Mouse (Mus musculus) midbrain, embryonic 11.5 days (tissue): Measurements from ENCODE around the gene Tle3. TPM values are rescaled to one million over a fixed set of nuclear protein-coding genes. Genes with fewer than 3 reads are reported as not detected.
A peak's percentile ranks its signal among the peaks of the same experiment; 100 is the strongest.

Experiments
- ATAC-seq: fragments of 200-750 bp; cut with Nextera tagmentation; 2 replicates; pipeline ENCODE4 v1.8.0; 2017; ENCODE audit warnings: moderate TSS enrichment, moderate library complexity; ENCODE audit not compliant: low FRiP score
- DNase-seq: peaks from one replicate; pipeline ENCODE4 v3.0.0; 2015; ENCODE audit warnings: low spot score; ENCODE audit errors: missing footprints
- H3K27ac ChIP-seq: fragments of 300-500 bp; sonication (generic); 2 replicates; pipeline ENCODE4 v1.5.1; 2014; ENCODE audit warnings: low read depth, low read length
- H3K27me3 ChIP-seq: fragments of 300-500 bp; sonication (generic); 2 replicates; pipeline ENCODE4 v1.6.1; 2014; ENCODE audit warnings: mild to moderate bottlenecking, low read length, moderate library complexity, mixed read lengths; ENCODE audit not compliant: control insufficient read depth, insufficient read depth
- H3K36me3 ChIP-seq: fragments of 300-500 bp; sonication (generic); 2 replicates; pipeline ENCODE4 v1.6.1; 2014; ENCODE audit warnings: mild to moderate bottlenecking, low read length, moderate library complexity, mixed read lengths; ENCODE audit not compliant: control insufficient read depth, insufficient read depth
- H3K4me1 ChIP-seq: fragments of 300-500 bp; sonication (generic); 2 replicates; pipeline ENCODE4 v1.6.1; 2014; ENCODE audit warnings: low read length; ENCODE audit not compliant: control insufficient read depth, insufficient read depth
- H3K4me2 ChIP-seq: fragments of 300-500 bp; sonication (generic); 2 replicates; pipeline ENCODE4 v1.6.1; 2014; ENCODE audit warnings: mild to moderate bottlenecking, moderate library complexity
- H3K4me3 ChIP-seq: fragments of 300-500 bp; sonication (generic); 2 replicates; pipeline ENCODE4 v1.5.1; 2014; ENCODE audit warnings: low read depth, low read length
- H3K9ac ChIP-seq: fragments of 300-500 bp; sonication (generic); 2 replicates; pipeline ENCODE4 v1.6.1; 2014; ENCODE audit warnings: low read length
- H3K9me3 ChIP-seq: fragments of 300-500 bp; sonication (generic); 2 replicates; pipeline ENCODE4 v1.6.1; 2016; ENCODE audit warnings: low read length; ENCODE audit not compliant: control insufficient read depth
- WGBS: fragments of 180-500 bp; shearing (Covaris S2); extraction: QIAGEN DNeasy Blood & Tissue Kit; methylation state at CpG from one replicate; pipeline ENCODE4 v1.1.7; 2014; 5-methylcytosine and 5-hydroxymethylcytosine counted together
- polyA plus RNA-seq: library from polyadenylated mRNA; unstranded; fragments of >200 nt; fragmentation: Nextera tagmentation; extraction: Ambion mirVana; gene quantifications from 2 replicates; pipeline ENCODE4 v1.2.1, GENCODE M21; 2014

Tle3 gene
- polyA plus RNA-seq, 1 experiment from 2014 or later = 38.2 TPM

DNA sequence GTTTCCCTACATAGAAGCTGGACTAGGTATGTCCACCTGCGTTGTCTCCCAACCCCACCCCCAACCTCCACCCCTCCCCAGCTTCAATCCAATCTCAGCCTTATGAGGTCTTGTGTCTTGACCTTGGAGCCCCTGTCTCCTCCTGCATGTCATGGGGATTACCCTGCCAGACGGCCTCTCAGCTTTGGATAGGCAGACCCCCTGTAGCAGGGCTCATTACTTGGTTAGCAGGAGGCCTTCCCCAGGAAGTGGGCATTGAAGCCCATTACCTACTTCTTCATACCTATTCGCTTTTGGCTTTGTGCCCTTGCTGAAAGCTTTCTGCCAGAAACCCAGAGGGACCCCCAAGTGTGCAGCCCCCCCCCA lies 32.4 kb downstream of the Tle3 start:
- H3K4me2 ChIP-seq = peak overlapping the region; percentile 14; the same call in 1 of the 2 replicates
- H3K36me3 ChIP-seq = peaks cover 48% of the 10 kb centered on the region
- H3K27ac ChIP-seq = peak overlapping the region; percentile 60
- peaks cover 62% of the 10 kb centered on the region for H3K4me1 ChIP-seq
- no peak overlapping the region for H3K9ac ChIP-seq
- H3K27me3 ChIP-seq = no peaks in the 10 kb centered on the region
- ATAC-seq = peak; percentile 30
- no peak for DNase-seq
- 25% methylated on average over 3 of the region's 3 CpGs for WGBS
- H3K9me3 ChIP-seq = no peaks in the 10 kb centered on the region
- no peak overlapping the region for H3K4me3 ChIP-seq

DNA sequence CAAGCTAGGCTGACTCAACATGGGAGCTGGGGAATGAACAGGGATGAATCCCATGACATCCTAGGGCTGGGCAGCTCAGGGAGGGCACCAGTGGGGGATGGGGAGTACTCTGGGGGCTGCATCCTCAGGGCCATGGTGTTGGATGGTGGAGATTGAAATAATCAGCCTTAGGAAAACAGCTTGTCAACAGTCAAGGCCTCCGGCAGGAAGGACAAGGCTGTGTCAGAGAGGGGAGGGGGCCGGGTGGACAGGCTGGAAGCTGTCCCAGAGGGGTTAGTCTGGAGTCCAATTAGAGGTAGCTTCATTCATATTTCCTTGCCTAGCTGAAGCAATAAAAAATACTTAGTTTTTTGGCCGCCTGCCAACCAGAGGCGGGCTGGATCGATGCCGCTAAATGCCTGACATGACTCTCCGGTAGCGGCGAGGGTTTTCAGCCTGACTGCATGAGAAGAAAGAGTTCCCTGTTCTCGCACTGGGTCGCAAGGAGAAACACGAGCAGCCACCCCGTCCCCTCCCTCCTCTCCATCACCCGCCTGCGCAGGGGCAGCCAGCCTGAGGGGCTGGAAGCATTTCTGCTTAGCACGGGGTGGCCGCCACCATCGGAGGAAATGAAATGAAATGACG lies 32.9 kb downstream of the Tle3 start:
- ATAC-seq (peak; percentile 75), DNase-seq (peak; percentile 94)
- H3K36me3 ChIP-seq = peaks cover 54% of the 10 kb centered on the region
- peak overlapping the region; percentile 14; the same call in 1 of the 2 replicates for H3K4me2 ChIP-seq
- peaks cover 61% of the 10 kb centered on the region for H3K4me1 ChIP-seq
- H3K27me3 ChIP-seq = no peaks in the 10 kb centered on the region
- H3K4me3 ChIP-seq = no peak overlapping the region
- peak overlapping the region; percentile 60 for H3K27ac ChIP-seq
- H3K9me3 ChIP-seq = no peaks in the 10 kb centered on the region
- 22% methylated on average over 19 of the region's 19 CpGs for WGBS
- no peak overlapping the region for H3K9ac ChIP-seq

GRCm38 (mm10) chr9:61406343-61406742 lies 34.2 kb downstream of the Tle3 start:
- no peak overlapping the region for H3K4me3 ChIP-seq
- H3K27me3 ChIP-seq = no peaks in the 10 kb centered on the region
- no peak overlapping the region for H3K9ac ChIP-seq
- H3K27ac ChIP-seq = no peak overlapping the region
- 77% methylated on average over 1 of the region's 1 CpGs for WGBS
- no peak overlapping the region for H3K4me2 ChIP-seq
- no peak for DNase-seq
- no peaks in the 10 kb centered on the region for H3K9me3 ChIP-seq
- peaks cover 59% of the 10 kb centered on the region for H3K36me3 ChIP-seq
- H3K4me1 ChIP-seq = peaks cover 49% of the 10 kb centered on the region
- ATAC-seq = no peak

DNA sequence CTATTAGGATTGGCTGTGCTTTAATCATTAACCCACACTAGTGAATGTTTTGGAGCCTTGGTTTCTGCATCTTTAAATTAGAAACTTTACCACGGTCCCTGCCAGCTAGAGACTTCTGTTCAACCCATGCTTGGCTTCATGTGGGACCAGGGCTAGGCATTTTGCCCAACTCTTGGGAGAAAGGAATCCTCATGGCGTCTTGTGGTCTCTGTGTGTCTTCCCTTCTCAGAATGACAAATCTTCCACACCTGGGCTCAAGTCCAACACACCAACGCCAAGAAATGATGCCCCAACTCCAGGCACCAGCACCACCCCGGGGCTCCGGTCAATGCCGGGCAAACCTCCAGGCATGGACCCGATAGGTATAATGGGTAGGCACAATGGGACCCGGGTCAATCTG lies 36.9 kb downstream of the Tle3 start:
- Histone ChIP-seq H3K27me3 (no peaks in the 10 kb centered on the region), H3K9ac (no peak overlapping the region), H3K4me1 (peaks cover 22% of the 10 kb centered on the region), H3K36me3 (peaks cover 76% of the 10 kb centered on the region), H3K4me3 (no peak overlapping the region), H3K27ac (no peak overlapping the region), H3K9me3 (no peaks in the 10 kb centered on the region), H3K4me2 (no peak overlapping the region)
- DNase-seq (no peak), ATAC-seq (no peak)
- 93% methylated on average over 8 of the region's 8 CpGs for WGBS

DNA sequence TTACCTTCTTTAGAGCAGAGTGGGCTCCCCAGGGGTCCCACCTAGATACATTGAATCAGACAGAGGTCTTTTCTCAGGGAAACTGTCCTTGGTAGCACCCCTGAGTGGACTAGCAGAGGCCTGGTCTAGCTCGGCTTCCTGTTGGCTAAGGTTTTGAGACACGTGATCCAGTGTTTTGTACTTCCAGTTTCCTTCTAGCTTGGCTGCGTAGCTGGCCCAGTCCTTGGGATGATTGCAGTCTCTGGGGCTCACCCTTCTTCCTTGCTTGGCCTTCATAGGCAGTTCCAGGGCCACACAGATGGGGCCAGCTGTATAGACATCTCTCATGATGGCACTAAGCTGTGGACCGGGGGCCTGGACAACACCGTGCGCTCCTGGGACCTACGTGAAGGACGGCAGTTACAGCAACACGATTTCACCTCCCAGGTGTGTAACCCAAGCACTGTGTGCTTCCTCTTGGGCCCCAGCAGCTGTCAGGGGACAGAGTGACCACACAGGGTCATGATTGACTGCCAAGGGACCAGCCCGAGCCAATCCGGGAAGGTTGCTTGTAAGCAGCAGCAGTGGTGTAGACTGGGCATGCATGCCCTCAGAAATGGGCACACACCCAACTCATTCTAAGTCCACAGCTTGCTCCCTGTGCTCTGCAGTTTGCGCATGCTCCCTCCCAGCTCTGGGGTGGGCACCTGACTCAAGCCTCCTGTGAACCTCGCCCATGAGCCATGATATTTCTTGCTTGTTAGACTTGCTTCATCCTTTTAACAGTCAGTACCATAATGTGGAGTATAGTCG lies 41.7 kb downstream of the Tle3 start:
- Histone ChIP-seq H3K36me3 (peaks cover 85% of the 10 kb centered on the region), H3K27ac (no peak overlapping the region), H3K9ac (no peak overlapping the region), H3K4me2 (no peak overlapping the region), H3K27me3 (no peaks in the 10 kb centered on the region), H3K9me3 (no peaks in the 10 kb centered on the region), H3K4me1 (no peaks in the 10 kb centered on the region), H3K4me3 (no peak overlapping the region)
- ATAC-seq = no peak
- 91% methylated on average over 14 of the region's 14 CpGs for WGBS
- no peak for DNase-seq

DNA sequence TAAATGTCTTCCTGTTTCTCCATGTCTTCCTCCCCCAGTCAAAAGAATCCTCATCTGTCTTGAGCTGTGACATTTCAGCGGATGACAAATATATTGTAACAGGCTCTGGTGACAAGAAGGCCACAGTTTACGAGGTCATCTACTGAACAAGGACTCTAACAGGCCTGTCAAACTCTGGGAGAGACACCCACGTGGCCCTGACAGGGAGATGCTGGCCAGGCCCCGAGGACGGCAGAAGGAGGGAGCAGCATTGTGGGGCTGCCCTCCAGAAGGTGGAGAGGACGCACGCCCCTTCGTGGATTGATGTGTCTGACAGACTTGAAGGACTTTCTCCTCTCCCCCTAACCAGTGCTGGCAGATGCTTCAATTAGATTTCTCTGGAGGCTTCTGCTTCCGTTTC lies 44.4 kb downstream of the Tle3 start:
- H3K4me3 ChIP-seq = no peak overlapping the region
- no peak overlapping the region for H3K27ac ChIP-seq
- peaks cover 62% of the 10 kb centered on the region for H3K36me3 ChIP-seq
- ATAC-seq (no peak), DNase-seq (no peak)
- no peak overlapping the region for H3K4me2 ChIP-seq
- no peaks in the 10 kb centered on the region for H3K27me3 ChIP-seq
- H3K9me3 ChIP-seq = no peaks in the 10 kb centered on the region
- 85% methylated on average over 9 of the region's 9 CpGs for WGBS
- no peak overlapping the region for H3K9ac ChIP-seq
- no peaks in the 10 kb centered on the region for H3K4me1 ChIP-seq

DNA sequence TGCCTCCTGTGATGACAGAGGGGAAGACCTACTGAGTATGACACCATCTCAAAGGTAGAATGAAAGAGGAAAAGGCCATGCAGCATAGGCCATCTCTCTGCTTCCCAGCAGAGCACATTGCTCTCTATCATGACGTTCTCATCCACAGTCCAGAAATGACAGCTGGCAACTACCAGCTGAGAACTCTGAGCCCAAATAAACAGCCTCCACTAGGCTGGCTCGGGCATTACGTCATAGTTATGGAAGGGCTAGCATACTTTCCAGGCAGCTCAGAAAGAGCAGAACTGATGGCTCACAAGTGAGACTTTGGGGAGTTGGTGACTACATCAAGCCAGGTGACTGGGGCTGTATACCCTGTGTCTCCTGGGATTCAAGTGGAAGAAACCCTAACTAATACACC lies 49.5 kb downstream of the Tle3 start:
- Histone ChIP-seq H3K4me1 (no peaks in the 10 kb centered on the region), H3K4me3 (no peak overlapping the region), H3K4me2 (no peak overlapping the region), H3K9me3 (no peaks in the 10 kb centered on the region), H3K27ac (no peak overlapping the region), H3K36me3 (peaks cover 17% of the 10 kb centered on the region), H3K9ac (no peak overlapping the region), H3K27me3 (no peaks in the 10 kb centered on the region)
- ATAC-seq (no peak), DNase-seq (no peak)
- 85% methylated on average over 3 of the region's 3 CpGs for WGBS

DNA sequence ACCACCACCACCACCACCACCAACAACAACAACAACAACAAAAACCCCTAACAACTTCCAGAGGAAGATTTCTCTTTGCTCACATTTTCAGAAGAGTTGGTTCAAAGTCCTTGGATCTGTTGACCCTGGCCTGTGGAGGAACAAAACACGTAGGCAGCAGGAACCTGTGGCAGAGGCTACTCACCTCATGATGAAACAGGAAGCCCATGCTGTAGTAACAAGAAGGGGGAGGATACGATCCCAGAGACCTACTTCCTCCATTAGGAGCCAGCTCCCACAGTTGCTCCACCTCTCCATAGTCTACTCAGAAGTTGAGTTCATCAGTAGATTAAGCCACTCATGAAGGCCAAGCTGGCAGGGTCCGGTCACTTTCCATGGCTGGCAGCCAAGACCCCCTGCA lies 52.1 kb downstream of the Tle3 start:
- Histone ChIP-seq H3K9ac (no peak overlapping the region), H3K27ac (no peak overlapping the region), H3K4me2 (no peak overlapping the region), H3K4me3 (no peak overlapping the region), H3K4me1 (no peaks in the 10 kb centered on the region), H3K27me3 (no peaks in the 10 kb centered on the region), H3K9me3 (no peaks in the 10 kb centered on the region), H3K36me3 (peaks cover under 1% of the 10 kb centered on the region; the same call in 1 of the 2 replicates)
- 84% methylated on average over 3 of the region's 3 CpGs for WGBS
- no peak for ATAC-seq
- DNase-seq = no peak

GRCm38 (mm10) chr9:61426493-61426892 lies 54.3 kb downstream of the Tle3 start:
- Histone ChIP-seq H3K27me3 (no peaks in the 10 kb centered on the region), H3K9me3 (no peaks in the 10 kb centered on the region), H3K4me3 (no peak overlapping the region), H3K4me2 (no peak overlapping the region), H3K27ac (no peak overlapping the region), H3K36me3 (no peaks in the 10 kb centered on the region), H3K4me1 (no peaks in the 10 kb centered on the region), H3K9ac (no peak overlapping the region)
- DNase-seq (no peak), ATAC-seq (no peak)
- 87% methylated on average over 7 of the region's 7 CpGs for WGBS
